Mouse (Mus musculus): Measurements from ENCODE around the gene D630003M21Rik. TPM values are rescaled to one million over a fixed set of nuclear protein-coding genes. Genes with fewer than 3 reads are reported as not detected.

Gene D630003M21Rik
- polyA plus RNA-seq, 1 experiment: 1.7 TPM

GRCm38 (mm10) chr2:158248318-158248717, 19.3 kb upstream of the D630003M21Rik start:
- H3K27ac ChIP-seq (ENCODE audit: insufficient read depth, low read depth, low read length): peak overlapping the region; percentile 23; the same call in 1 of the 2 replicates
- no peaks in the 10 kb centered on the region for H3K27me3 ChIP-seq (ENCODE audit: control insufficient read depth, insufficient read depth, low read length)
- WGBS: 10% methylated on average over 7 of the region's 7 CpGs
- TF ChIP-seq CTCF (IDR thresholded peaks at IDR 0.05; ENCODE audit: extremely low read depth, insufficient read length, insufficient replicate concordance, low read depth, low read length) (no peak), POLR2A (IDR thresholded peaks at IDR 0.05; ENCODE audit: low read depth, low read length) (no peak)
- no peak overlapping the region for H3K4me3 ChIP-seq (ENCODE audit: low read depth, low read length)
- H3K4me1 ChIP-seq (ENCODE audit: control insufficient read depth, insufficient read depth, insufficient read length, low read length): peaks cover 2% of the 10 kb centered on the region; the same call in 1 of the 2 replicates
- H3K36me3 ChIP-seq (ENCODE audit: control insufficient read depth, insufficient read depth, low read length): no peaks in the 10 kb centered on the region

DNA sequence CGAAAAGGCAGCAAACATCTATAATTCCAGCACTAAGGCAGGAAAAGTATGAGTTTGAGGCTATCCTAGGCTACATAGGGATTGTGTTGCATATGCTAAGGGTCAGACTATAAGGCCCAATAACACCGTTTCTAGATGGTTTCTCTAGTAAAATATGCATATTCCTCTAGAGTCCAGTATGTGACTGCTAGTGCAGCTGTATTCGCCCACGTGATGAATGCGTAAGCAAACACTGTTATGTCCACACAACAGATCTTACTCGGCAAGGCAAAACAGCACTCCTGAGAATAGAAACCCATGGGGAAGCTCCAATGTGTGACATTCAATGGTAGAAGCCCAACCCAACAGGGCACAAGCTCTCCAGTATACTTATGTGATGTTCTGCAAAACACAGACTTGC, 18.8 kb upstream of the D630003M21Rik start:
- H3K36me3 ChIP-seq (ENCODE audit: control insufficient read depth, insufficient read depth, low read length): no peaks in the 10 kb centered on the region
- H3K4me3 ChIP-seq (ENCODE audit: low read depth, low read length): no peak overlapping the region
- peaks cover 2% of the 10 kb centered on the region; the same call in 1 of the 2 replicates for H3K4me1 ChIP-seq (ENCODE audit: control insufficient read depth, insufficient read depth, insufficient read length, low read length)
- no peaks in the 10 kb centered on the region for H3K27me3 ChIP-seq (ENCODE audit: control insufficient read depth, insufficient read depth, low read length)
- WGBS: 39% methylated on average over 6 of the region's 6 CpGs
- TF ChIP-seq CTCF (IDR thresholded peaks at IDR 0.05; ENCODE audit: extremely low read depth, insufficient read length, insufficient replicate concordance, low read depth, low read length) (no peak), POLR2A (IDR thresholded peaks at IDR 0.05; ENCODE audit: low read depth, low read length) (no peak)
- 0 out of 2 replicates have a peak overlapping the region, but pooled peaks have one; percentile 23 for H3K27ac ChIP-seq (ENCODE audit: insufficient read depth, low read depth, low read length)

DNA sequence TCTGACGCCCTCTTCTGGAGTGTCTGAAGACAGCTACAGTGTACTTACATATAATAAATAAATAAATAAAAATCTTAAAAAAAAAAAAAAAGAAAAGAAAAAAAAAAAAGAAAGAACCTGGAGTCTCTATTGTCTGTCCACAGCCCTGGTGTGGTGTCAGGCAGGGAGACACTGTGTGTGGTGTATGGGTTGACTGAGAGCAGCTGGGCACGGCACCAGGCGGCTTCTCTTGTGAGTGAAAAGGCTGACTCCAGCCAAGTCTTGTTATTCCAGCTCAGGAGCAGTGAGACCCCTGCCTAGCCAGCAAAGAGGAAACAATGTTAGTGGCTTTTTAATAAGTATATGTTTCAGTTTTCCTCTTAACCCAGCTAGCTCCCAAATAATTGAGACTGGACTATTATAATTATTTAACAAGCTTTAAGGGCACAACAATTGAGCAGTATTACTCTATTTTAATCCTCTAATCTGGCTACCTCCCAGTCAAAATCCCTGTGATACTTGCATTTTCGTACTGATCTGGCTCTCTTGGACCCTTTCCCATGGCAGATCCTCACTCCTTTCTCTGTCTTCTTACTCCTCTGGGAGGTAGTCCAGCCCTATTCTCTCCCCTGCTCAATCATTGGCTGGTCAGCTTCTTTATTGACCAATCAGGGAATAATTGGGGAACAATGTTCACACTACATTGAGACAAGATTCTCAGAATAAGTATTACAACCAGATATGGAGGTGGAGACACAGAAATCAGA, 16.2 kb upstream of the D630003M21Rik start:
- no peaks in the 10 kb centered on the region for H3K27me3 ChIP-seq (ENCODE audit: control insufficient read depth, insufficient read depth, low read length)
- 86% methylated on average over 4 of the region's 4 CpGs for WGBS
- no peak overlapping the region for H3K4me3 ChIP-seq (ENCODE audit: low read depth, low read length)
- no peaks in the 10 kb centered on the region for H3K36me3 ChIP-seq (ENCODE audit: control insufficient read depth, insufficient read depth, low read length)
- H3K27ac ChIP-seq (ENCODE audit: insufficient read depth, low read depth, low read length): no peak overlapping the region
- TF ChIP-seq CTCF (IDR thresholded peaks at IDR 0.05; ENCODE audit: extremely low read depth, insufficient read length, insufficient replicate concordance, low read depth, low read length): no peak
- no peak for TF ChIP-seq POLR2A (IDR thresholded peaks at IDR 0.05; ENCODE audit: low read depth, low read length)
- peaks cover 2% of the 10 kb centered on the region; the same call in 1 of the 2 replicates for H3K4me1 ChIP-seq (ENCODE audit: control insufficient read depth, insufficient read depth, insufficient read length, low read length)

DNA sequence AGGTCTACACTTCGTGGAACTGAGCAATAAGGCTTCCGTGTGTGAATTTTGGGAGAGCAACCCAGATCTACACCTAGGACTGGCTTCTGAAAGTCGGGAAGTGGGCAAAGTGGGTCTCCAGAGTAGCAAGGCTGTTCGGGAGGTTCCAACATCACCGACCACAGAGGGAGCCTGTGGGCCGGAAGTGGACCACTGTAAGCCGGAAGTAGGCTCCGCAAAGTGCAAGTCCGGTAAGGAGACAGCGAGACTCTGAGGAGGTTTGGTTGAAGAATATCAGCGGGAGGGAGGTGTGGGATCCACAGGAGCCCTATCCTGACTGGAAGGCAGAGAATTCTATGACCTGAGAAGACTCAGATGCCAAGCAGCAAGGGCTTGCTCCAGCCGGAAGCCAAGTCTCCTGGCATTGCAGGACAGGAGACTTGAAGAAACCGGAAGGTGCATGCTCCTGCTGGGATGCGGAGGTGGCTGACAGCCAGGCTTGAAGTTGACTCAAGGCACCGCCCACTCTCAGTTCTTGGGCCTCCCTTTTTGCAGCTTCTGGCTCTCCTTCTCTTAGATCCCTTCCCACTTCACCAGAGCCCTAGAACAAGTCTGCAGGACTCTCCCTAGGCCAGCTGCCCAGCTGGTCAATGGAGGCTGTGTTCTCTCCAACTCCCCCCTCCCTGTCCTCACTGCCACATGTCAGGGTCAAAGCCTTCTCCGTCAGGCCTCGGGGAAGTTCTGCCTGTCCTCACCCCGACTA, 14.3 kb upstream of the D630003M21Rik start:
- no peaks in the 10 kb centered on the region for H3K36me3 ChIP-seq (ENCODE audit: control insufficient read depth, insufficient read depth, low read length)
- no peak overlapping the region for H3K4me3 ChIP-seq (ENCODE audit: low read depth, low read length)
- H3K27ac ChIP-seq (ENCODE audit: insufficient read depth, low read depth, low read length): peak overlapping the region; percentile 33; the same call in 1 of the 2 replicates
- TF ChIP-seq CTCF (IDR thresholded peaks at IDR 0.05; ENCODE audit: extremely low read depth, insufficient read length, insufficient replicate concordance, low read depth, low read length) (no peak), POLR2A (IDR thresholded peaks at IDR 0.05; ENCODE audit: low read depth, low read length) (no peak)
- WGBS: 64% methylated on average over 18 of the region's 18 CpGs
- H3K4me1 ChIP-seq (ENCODE audit: control insufficient read depth, insufficient read depth, insufficient read length, low read length): peaks cover 2% of the 10 kb centered on the region; the same call in 1 of the 2 replicates
- no peaks in the 10 kb centered on the region for H3K27me3 ChIP-seq (ENCODE audit: control insufficient read depth, insufficient read depth, low read length)

GRCm38 (mm10) chr2:158242170-158242896, 13.3 kb upstream of the D630003M21Rik start:
- H3K36me3 ChIP-seq (ENCODE audit: control insufficient read depth, insufficient read depth, low read length): no peaks in the 10 kb centered on the region
- 81% methylated on average over 18 of the region's 18 CpGs for WGBS
- no peaks in the 10 kb centered on the region for H3K4me1 ChIP-seq (ENCODE audit: control insufficient read depth, insufficient read depth, insufficient read length, low read length)
- no peak overlapping the region for H3K27ac ChIP-seq (ENCODE audit: insufficient read depth, low read depth, low read length)
- H3K4me3 ChIP-seq (ENCODE audit: low read depth, low read length): no peak overlapping the region
- no peak for TF ChIP-seq POLR2A (IDR thresholded peaks at IDR 0.05; ENCODE audit: low read depth, low read length)
- TF ChIP-seq CTCF (IDR thresholded peaks at IDR 0.05; ENCODE audit: extremely low read depth, insufficient read length, insufficient replicate concordance, low read depth, low read length): no peak
- no peaks in the 10 kb centered on the region for H3K27me3 ChIP-seq (ENCODE audit: control insufficient read depth, insufficient read depth, low read length)

DNA sequence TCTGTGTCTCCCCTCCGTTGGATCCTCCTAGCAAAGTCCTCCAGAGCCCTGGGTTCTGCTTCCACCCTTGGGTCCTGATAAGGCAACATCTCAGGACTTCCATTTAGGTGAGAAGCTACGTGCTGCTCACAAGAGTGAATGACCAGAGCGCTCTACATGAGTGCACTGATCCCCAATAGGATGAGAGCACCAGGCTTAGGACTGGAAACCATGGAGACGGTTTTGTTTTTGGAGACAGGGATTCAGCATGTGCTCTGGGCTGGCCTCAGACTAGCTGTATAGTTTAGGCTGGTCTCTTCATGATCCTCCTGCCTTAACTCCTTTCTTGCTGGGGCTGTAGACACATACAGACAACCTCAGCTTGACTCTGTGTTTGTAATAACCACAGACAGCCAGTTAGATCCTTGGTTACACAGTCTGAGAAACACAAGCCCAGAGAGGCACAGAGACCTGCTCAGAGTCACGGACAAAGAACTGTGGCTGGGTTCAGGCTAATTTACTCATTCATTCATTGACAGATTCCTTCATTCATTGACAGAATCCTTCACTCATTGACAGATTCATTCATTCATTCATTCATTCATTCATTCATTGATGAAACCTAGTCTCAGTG, 12.2 kb upstream of the D630003M21Rik start:
- no peak for TF ChIP-seq POLR2A (IDR thresholded peaks at IDR 0.05; ENCODE audit: low read depth, low read length)
- no peak for TF ChIP-seq CTCF (IDR thresholded peaks at IDR 0.05; ENCODE audit: extremely low read depth, insufficient read length, insufficient replicate concordance, low read depth, low read length)
- Histone ChIP-seq H3K36me3 (ENCODE audit: control insufficient read depth, insufficient read depth, low read length) (no peaks in the 10 kb centered on the region), H3K27me3 (ENCODE audit: control insufficient read depth, insufficient read depth, low read length) (no peaks in the 10 kb centered on the region), H3K27ac (ENCODE audit: insufficient read depth, low read depth, low read length) (no peak overlapping the region), H3K4me1 (ENCODE audit: control insufficient read depth, insufficient read depth, insufficient read length, low read length) (no peaks in the 10 kb centered on the region), H3K4me3 (ENCODE audit: low read depth, low read length) (no peak overlapping the region)
- 69% methylated on average over 5 of the region's 5 CpGs for WGBS

Measured in small intestine, adult 2 months (tissue).